Mouse (Mus musculus): Measurements from ENCODE around the gene Jund.

The Jund gene

GRCm38 (mm10) chr8:70667071-70667470 lies 31.7 kb upstream of the Jund start:
- ChIA-PET POLR2A (interaction anchor here (0.6 to 11.3 kb wide), 41 partner anchors 7 to 819 kb away, joined by 3 to 164 read pairs (median 4); partner anchors contain the start of genes Jund (in 4 of the 4), Arrdc2 (in 2 of the 4), Ell (in 1 of the 4) and Iqcn (in 1 of the 4)), CTCF (interaction anchor here (0.6 to 4.1 kb wide), 21 partner anchors 7 to 305 kb away, joined by 3 to 16 read pairs (median 4); partner anchors contain the start of genes Arrdc2 (in 1 of the 4), Jund (in 1 of the 4), Lrrc25 (in 1 of the 4) and Mast3 (in 1 of the 4))

GRCm38 (mm10) chr8:70671615-70672324 lies 27.0 kb upstream of the Jund start:
- ChIA-PET POLR2A (interaction anchor here (0.6 to 21.3 kb wide), 55 partner anchors 9 to 226 kb away, joined by 3 to 1467 read pairs (median 11); partner anchors contain the start of genes Jund (in 4 of the 4), Pgpep1 (in 3 of the 4), Ssbp4 (in 3 of the 4) and Iqcn (in 2 of the 4)), CTCF (interaction anchor here (0.7 to 5.6 kb wide), 32 partner anchors 9 to 310 kb away, joined by 3 to 93 read pairs (median 6); partner anchors contain the start of genes Jund (in 3 of the 4), Arrdc2 (in 1 of the 4), Gm3336 (in 1 of the 4) and Pgpep1 (in 1 of the 4))

- CTCF ChIA-PET = interaction anchor here (0.6 to 5.6 kb wide), 69 partner anchors 8 to 576 kb away, joined by 3 to 93 read pairs (median 5); partner anchors contain the start of genes Jund (in 3 of the 4), Arrdc2 (in 2 of the 4), Gm3336 (in 2 of the 4) and Isyna1 (in 1 of the 4)
- POLR2A ChIA-PET = interaction anchor here (0.6 to 21.3 kb wide), 130 partner anchors 7 to 1464 kb away, joined by 3 to 1467 read pairs (median 6); partner anchors contain the start of genes Arrdc2 (in 4 of the 4), Jund (in 4 of the 4), Ssbp4 (in 4 of the 4) and Iqcn (in 3 of the 4)
These were observed 26.2 kb upstream of the Jund start for GRCm38 (mm10) chr8:70672325-70673078.

GRCm38 (mm10) chr8:70673079-70673856 lies 25.5 kb upstream of the Jund start, which contains the start of gene Lsm4:
TSS of gene Lsm4 (plus strand) at chr8:70673248.
- POLR2A ChIA-PET = interaction anchor here (0.6 to 21.3 kb wide), 153 partner anchors 8 to 1464 kb away, joined by 3 to 1467 read pairs (median 5); partner anchors contain the start of genes Arrdc2 (in 4 of the 4), Fkbp8 (in 4 of the 4), Jund (in 4 of the 4) and Kxd1 (in 4 of the 4)

GRCm38 (mm10) chr8:70674109-70674508 lies 24.6 kb upstream of the Jund start:
- CTCF ChIA-PET = interaction anchor here (0.6 to 5.6 kb wide), 25 partner anchors 14 to 388 kb away, joined by 3 to 93 read pairs (median 6); partner anchors contain the start of genes Gm3336 (in 2 of the 4), Jund (in 2 of the 4), Mpv17l2 (in 1 of the 4) and Pgpep1 (in 1 of the 4)
- POLR2A ChIA-PET = interaction anchor here (0.6 to 21.3 kb wide), 114 partner anchors 8 to 896 kb away, joined by 3 to 1467 read pairs (median 8); partner anchors contain the start of genes Jund (in 4 of the 4), Arrdc2 (in 3 of the 4), Fkbp8 (in 3 of the 4) and Iqcn (in 3 of the 4)

More at GRCm38 (mm10) chr8:70673079-70673856, 25.5 kb upstream of the Jund start, which contains the start of gene Lsm4:
- CTCF ChIA-PET = interaction anchor here (0.5 to 5.6 kb wide), 68 partner anchors 9 to 1314 kb away, joined by 3 to 93 read pairs (median 4); partner anchors contain the start of genes Gm3336 (in 3 of the 4), Jund (in 3 of the 4), Arrdc2 (in 2 of the 4) and Isyna1 (in 1 of the 4)

GRCm38 (mm10) chr8:70674716-70675115 lies 24.0 kb upstream of the Jund start:
- ChIA-PET POLR2A (interaction anchor here (0.8 to 21.3 kb wide), 56 partner anchors 9 to 895 kb away, joined by 3 to 1467 read pairs (median 12); partner anchors contain the start of genes Jund (in 4 of the 4), Iqcn (in 3 of the 4), Arrdc2 (in 2 of the 4) and Gdf15 (in 2 of the 4)), CTCF (interaction anchor here in 3 of 4 experiments (0.6 to 5.6 kb wide), 10 partner anchors 17 to 278 kb away, joined by 3 to 93 read pairs (median 5); partner anchors contain the start of gene Jund (in 1 of the 3))

- ChIA-PET POLR2A (interaction anchor here (0.6 to 21.3 kb wide), 45 partner anchors 9 to 230 kb away, joined by 3 to 1467 read pairs (median 12); partner anchors contain the start of genes Jund (in 4 of the 4), Arrdc2 (in 2 of the 4), Gdf15 (in 2 of the 4) and Iqcn (in 2 of the 4)), CTCF (interaction anchor here in 2 of 4 experiments (0.7 to 5.6 kb wide), 6 partner anchors 16 to 172 kb away, joined by 3 to 93 read pairs (median 4); partner anchors contain the start of gene Jund (in 1 of the 2))
These were observed 23.4 kb upstream of the Jund start for GRCm38 (mm10) chr8:70675336-70675735.

GRCm38 (mm10) chr8:70677451-70678080 lies 21.2 kb upstream of the Jund start:
- ChIA-PET POLR2A (interaction anchor here in 3 of 4 experiments (0.5 to 21.3 kb wide), 18 partner anchors 8 to 527 kb away, joined by 3 to 1467 read pairs (median 4); partner anchors contain the start of genes Jund (in 3 of the 3) and Iqcn (in 2 of the 3)), CTCF (interaction anchor here in 2 of 4 experiments (0.6 to 1.0 kb wide), 2 partner anchors 41 to 179 kb away, joined by 3 to 5 read pairs; partner anchors contain the start of gene Gm3336 (in 1 of the 2))

GRCm38 (mm10) chr8:70678679-70679078 lies 20.1 kb upstream of the Jund start:
- ChIA-PET CTCF (interaction anchor here in 1 of 4 experiments (0.6 kb wide), 2 partner anchors 116 to 166 kb away, joined by 3 read pairs; no protein-coding TSS in a partner anchor), POLR2A (interaction anchor here in 3 of 4 experiments (1.0 to 21.3 kb wide), 10 partner anchors 10 to 161 kb away, joined by 3 to 1467 read pairs (median 7); partner anchors contain the start of genes Jund (in 3 of the 3), Iqcn (in 2 of the 3), Arrdc2 (in 1 of the 3) and Pgpep1 (in 1 of the 3))

- ChIA-PET POLR2A (interaction anchor here (1.0 to 21.3 kb wide), 15 partner anchors 10 to 160 kb away, joined by 3 to 1467 read pairs (median 5); partner anchors contain the start of genes Jund (in 3 of the 4), Iqcn (in 2 of the 4), Arrdc2 (in 1 of the 4) and Pgpep1 (in 1 of the 4)), CTCF (interaction anchor here in 2 of 4 experiments (0.6 to 1.4 kb wide), 2 partner anchors 11 kb away, joined by 3 to 4 read pairs; no protein-coding TSS in a partner anchor)
These were observed 19.3 kb upstream of the Jund start for GRCm38 (mm10) chr8:70679404-70679803.

- ChIA-PET POLR2A (interaction anchor here (0.6 to 21.3 kb wide), 11 partner anchors 11 to 159 kb away, joined by 3 to 1467 read pairs (median 5); partner anchors contain the start of genes Jund (in 3 of the 4), Iqcn (in 2 of the 4), Arrdc2 (in 1 of the 4) and Pgpep1 (in 1 of the 4)), CTCF (interaction anchor here in 1 of 4 experiments (1.4 kb wide), 1 partner anchor 11 kb away, joined by 4 read pairs; no protein-coding TSS in a partner anchor)
These were observed 18.7 kb upstream of the Jund start for GRCm38 (mm10) chr8:70680039-70680438.

GRCm38 (mm10) chr8:70681410-70681809 lies 17.3 kb upstream of the Jund start:
- ChIA-PET CTCF (interaction anchor here in 3 of 4 experiments (0.7 to 1.1 kb wide), 4 partner anchors 9 to 28 kb away, joined by 3 to 10 read pairs (median 3); partner anchors contain the start of gene Lsm4 (in 1 of the 3)), POLR2A (interaction anchor here in 3 of 4 experiments (0.6 to 24.5 kb wide), 9 partner anchors 1 to 182 kb away, joined by 3 to 1467 read pairs (median 18); partner anchors contain the start of genes Iqcn (in 2 of the 3), Jund (in 2 of the 3), Lsm4 (in 2 of the 3) and Pgpep1 (in 2 of the 3))

- POLR2A ChIA-PET = interaction anchor here (0.5 to 24.5 kb wide), 36 partner anchors 2 to 1887 kb away, joined by 3 to 1467 read pairs (median 4); partner anchors contain the start of genes Lsm4 (in 4 of the 4), Jund (in 3 of the 4), Pgpep1 (in 3 of the 4) and Arrdc2 (in 2 of the 4)
These were observed 16.6 kb upstream of the Jund start for GRCm38 (mm10) chr8:70682193-70682592.

GRCm38 (mm10) chr8:70682692-70683091 lies 16.1 kb upstream of the Jund start:
- CTCF ChIA-PET = interaction anchor here in 3 of 4 experiments (0.6 to 1.8 kb wide), 8 partner anchors 10 to 36 kb away, joined by 3 to 10 read pairs (median 3); partner anchors contain the start of genes Lsm4 (in 3 of the 3) and Gm3336 (in 2 of the 3)
- POLR2A ChIA-PET = interaction anchor here (0.5 to 24.5 kb wide), 34 partner anchors 3 to 1888 kb away, joined by 3 to 1467 read pairs (median 4); partner anchors contain the start of genes Lsm4 (in 4 of the 4), Jund (in 3 of the 4), Pgpep1 (in 3 of the 4) and Arrdc2 (in 2 of the 4)

More at GRCm38 (mm10) chr8:70682193-70682592, 16.6 kb upstream of the Jund start:
- CTCF ChIA-PET = interaction anchor here in 3 of 4 experiments (0.6 to 1.8 kb wide), 9 partner anchors 9 to 683 kb away, joined by 3 to 10 read pairs (median 3); partner anchors contain the start of genes Gm3336 (in 2 of the 3) and Lsm4 (in 2 of the 3)
